Mouse (Mus musculus) MEL (cell line): ENCODE measurements at regions not wholly inside any gene's neighbourhood (a gene's known extent, or its start where the extent isn't known, plus 50 kb on each side); places are given as distances from the start of the nearest gene placed in this dataset.

Source experiments
- DNase-seq: peaks from one replicate; pipeline ENCODE4 v3.0.0; 2011; ENCODE audit warnings: low read depth, low spot score
- H3K27ac ChIP-seq: 2 replicates; pipeline ENCODE4 v1.5.1; 2012; ENCODE audit warnings: low read depth, mild to moderate bottlenecking, control low read depth, low read length, moderate library complexity; ENCODE audit not compliant: control insufficient read depth
- H3K27me3 ChIP-seq, 2 experiments: fragments of 150-350 bp in 1 of 2; sonication (generic) in 1 of 2; 2 replicates each; pipeline ENCODE4 v1.6.1; 2012; ENCODE audit warnings: low read length in 2 of 2, mild to moderate bottlenecking in 2 of 2, improper control_type of control experiment in 1 of 2, moderate library complexity in 1 of 2; ENCODE audit not compliant: insufficient read depth in 2 of 2, control insufficient read depth in 1 of 2
- H3K36me3 ChIP-seq, 2 experiments: 2 replicates each; pipeline ENCODE4 v1.6.1; 2012 to 2014; ENCODE audit warnings: low read length in 2 of 2, improper control_type of control experiment in 1 of 2, inconsistent platforms in 1 of 2, mild to moderate bottlenecking in 1 of 2; ENCODE audit not compliant: insufficient read depth in 2 of 2, control insufficient read depth in 1 of 2
- H3K4me1 ChIP-seq, 2 experiments: fragments of 150-350 bp in 1 of 2; sonication (generic) in 1 of 2; 2 replicates each; pipeline ENCODE4 v1.6.1; 2012; ENCODE audit warnings: low read length in 2 of 2, improper control_type of control experiment in 1 of 2, mild to moderate bottlenecking in 1 of 2; ENCODE audit not compliant: insufficient read depth in 2 of 2, control insufficient read depth in 1 of 2
- H3K4me3 ChIP-seq, 2 experiments: fragments of 150-350 bp in 1 of 2; sonication (generic) in 1 of 2; 2 replicates each; pipeline ENCODE4 v1.5.1; 2012; ENCODE audit warnings: low read depth in 2 of 2, low read length in 2 of 2, mild to moderate bottlenecking in 2 of 2, moderate library complexity in 2 of 2, control low read depth in 1 of 2, improper control_type of control experiment in 1 of 2; ENCODE audit not compliant: control insufficient read depth in 1 of 2, insufficient read depth in 1 of 2
- H3K79me2 ChIP-seq: 2 replicates; pipeline ENCODE4 v1.6.1; 2012; ENCODE audit warnings: mild to moderate bottlenecking, low read length, moderate library complexity; ENCODE audit not compliant: control insufficient read depth, poor library complexity, insufficient read depth
- H3K9ac ChIP-seq: 2 replicates; pipeline ENCODE4 v1.6.1; 2012; ENCODE audit warnings: low read depth, mild to moderate bottlenecking, control low read depth, low read length, moderate library complexity; ENCODE audit not compliant: control insufficient read depth, poor library complexity, severe bottlenecking
- H3K9me3 ChIP-seq: fragments of 150-350 bp; sonication (generic); replicated peaks from 2 replicates; pipeline ENCODE4 v1.6.1; 2012; ENCODE audit warnings: mild to moderate bottlenecking, low read length, improper control_type of control experiment, moderate library complexity; ENCODE audit not compliant: insufficient read depth
- BHLHE40 ChIP-seq: IDR thresholded peaks from 2 replicates; pipeline ENCODE4 v1.6.1; 2012; ENCODE audit warnings: low read depth, mild to moderate bottlenecking, inconsistent platforms, low read length, improper control_type of control experiment, borderline replicate concordance
- CHD1 ChIP-seq: IDR thresholded peaks from 2 replicates; pipeline ENCODE4 v1.6.1; 2012; ENCODE audit warnings: low read depth, mild to moderate bottlenecking, inconsistent platforms, low read length, improper control_type of control experiment
- CHD2 ChIP-seq: IDR thresholded peaks from 2 replicates; pipeline ENCODE4 v1.6.1; 2011; ENCODE audit warnings: low read length, improper control_type of control experiment
- CTCF ChIP-seq, 3 experiments: IDR thresholded peaks in 2 of 3; conservative IDR thresholded peaks in 1 of 3; 2 replicates each; pipeline ENCODE4 v1.5.1; 2011 to 2012; ENCODE audit warnings: low read length in 3 of 3, low read depth in 2 of 3, mild to moderate bottlenecking in 2 of 3, improper control_type of control experiment in 1 of 3, inconsistent platforms in 1 of 3, mixed read lengths in 1 of 3, moderate library complexity in 1 of 3; ENCODE audit not compliant: control insufficient read depth in 1 of 3, insufficient read depth in 1 of 3, poor library complexity in 1 of 3, severe bottlenecking in 1 of 3
- ELF1 ChIP-seq: IDR thresholded peaks from 2 replicates; pipeline ENCODE4 v1.6.1; 2014; ENCODE audit warnings: low read depth, mild to moderate bottlenecking, inconsistent platforms, low read length, improper control_type of control experiment, moderate library complexity
- HCFC1 ChIP-seq: IDR thresholded peaks from 2 replicates; pipeline ENCODE4 v1.6.1; 2012; ENCODE audit warnings: low read depth, mild to moderate bottlenecking, inconsistent platforms, low read length, improper control_type of control experiment, moderate library complexity
- MAZ ChIP-seq: IDR thresholded peaks from 2 replicates; pipeline ENCODE4 v1.6.1; 2012; ENCODE audit warnings: low read depth, mild to moderate bottlenecking, inconsistent platforms, low read length, improper control_type of control experiment
- MEF2A ChIP-seq: IDR thresholded peaks from 2 replicates; pipeline ENCODE4 v1.6.1; 2014; ENCODE audit warnings: low read depth, mild to moderate bottlenecking, inconsistent platforms, low read length, improper control_type of control experiment; ENCODE audit not compliant: poor library complexity, insufficient replicate concordance, severe bottlenecking; ENCODE audit errors: extremely low read depth
- MYB ChIP-seq: IDR thresholded peaks from 2 replicates; pipeline ENCODE4 v1.6.1; 2011; ENCODE audit warnings: mild to moderate bottlenecking, low read depth, low read length, improper control_type of control experiment
- MYC ChIP-seq: IDR thresholded peaks from 2 replicates; pipeline ENCODE4 v1.6.1; 2011; ENCODE audit warnings: low read depth, mild to moderate bottlenecking, low read length, improper control_type of control experiment, moderate library complexity
- POLR2AphosphoS5 ChIP-seq: IDR thresholded peaks from 2 replicates; pipeline ENCODE4 v1.6.1; 2012; ENCODE audit warnings: low read depth, borderline replicate concordance, mild to moderate bottlenecking, inconsistent platforms, low read length, moderate library complexity, mixed read lengths
- RAD21 ChIP-seq: IDR thresholded peaks from 2 replicates; pipeline ENCODE4 v1.6.1; 2011; ENCODE audit warnings: mild to moderate bottlenecking, low read depth, low read length, improper control_type of control experiment
- RCOR1 ChIP-seq: IDR thresholded peaks from 2 replicates; pipeline ENCODE4 v1.6.1; 2012; ENCODE audit warnings: low read depth, mild to moderate bottlenecking, inconsistent platforms, low read length, improper control_type of control experiment
- SIN3A ChIP-seq: IDR thresholded peaks from 2 replicates; pipeline ENCODE4 v1.6.1; 2012; ENCODE audit warnings: low read length, improper control_type of control experiment, inconsistent platforms
- SMC3 ChIP-seq: IDR thresholded peaks from 2 replicates; pipeline ENCODE4 v1.6.1; 2011; ENCODE audit warnings: low read depth, low read length, improper control_type of control experiment
- TCF12 ChIP-seq: IDR thresholded peaks from 2 replicates; pipeline ENCODE4 v1.6.1; 2014; ENCODE audit warnings: low read depth, mild to moderate bottlenecking, inconsistent platforms, low read length, improper control_type of control experiment, moderate library complexity
- UBTF ChIP-seq: IDR thresholded peaks from 2 replicates; pipeline ENCODE4 v1.6.1; 2012; ENCODE audit warnings: low read depth, mild to moderate bottlenecking, inconsistent platforms, low read length, improper control_type of control experiment, moderate library complexity, borderline replicate concordance; ENCODE audit not compliant: insufficient read depth
- USF1 ChIP-seq: IDR thresholded peaks from 2 replicates; pipeline ENCODE4 v1.6.1; 2014; ENCODE audit warnings: low read depth, mild to moderate bottlenecking, inconsistent platforms, low read length, improper control_type of control experiment, moderate library complexity
- ZKSCAN1 ChIP-seq: IDR thresholded peaks from 2 replicates; pipeline ENCODE4 v1.6.1; 2012; ENCODE audit warnings: low read depth, mild to moderate bottlenecking, inconsistent platforms, low read length, improper control_type of control experiment, moderate library complexity
- ZMIZ1 ChIP-seq: IDR thresholded peaks from 2 replicates; pipeline ENCODE4 v1.6.1; 2012; ENCODE audit warnings: low read depth, mild to moderate bottlenecking, inconsistent platforms, low read length, improper control_type of control experiment, moderate library complexity

DNA sequence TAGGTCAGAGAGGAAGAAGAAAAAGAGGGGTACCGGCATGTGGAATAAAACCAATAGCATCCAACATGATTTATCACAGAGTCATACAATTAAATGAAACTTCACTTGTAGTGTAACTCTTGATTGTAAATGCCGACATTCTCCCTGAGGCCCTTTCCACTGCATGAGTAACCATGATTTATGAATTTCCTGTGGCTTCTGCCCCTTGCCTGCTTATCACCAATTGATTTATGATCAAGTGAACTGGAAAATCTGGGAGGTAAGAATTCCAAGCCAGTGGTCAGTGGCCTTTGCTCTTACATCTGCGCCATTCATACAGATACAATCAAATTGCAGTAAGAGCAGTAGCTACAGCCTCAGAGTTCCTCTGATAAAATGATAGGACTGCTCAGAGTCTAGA is 89.8 kb upstream of the Slc4a7 start:
- Histone ChIP-seq H3K36me3 (no peaks in the 10 kb centered on the region), H3K4me1 (no peaks in the 10 kb centered on the region), H3K4me3 (no peak overlapping the region), H3K27ac (no peak overlapping the region), H3K9ac (no peak overlapping the region), H3K79me2 (no peaks in the 10 kb centered on the region)
- DNase-seq = no peak
- TF ChIP-seq MEF2A (no peak), USF1 (no peak), RCOR1 (no peak), SIN3A (no peak), CHD1 (no peak), SMC3 (no peak), ELF1 (no peak), CHD2 (no peak), HCFC1 (no peak), MYB (no peak), CTCF (IDR thresholded peaks at IDR 0.05 in 2 of 3, conservative IDR thresholded peaks at IDR 0.05 in 1 of 3; ENCODE audit: control insufficient read depth in 1 of 3, insufficient read depth in 1 of 3, low read depth in 2 of 3, low read length in 3 of 3, poor library complexity in 1 of 3, severe bottlenecking in 1 of 3) (no peak), POLR2AphosphoS5 (no peak), ZKSCAN1 (no peak), BHLHE40 (no peak), TCF12 (no peak), RAD21 (no peak)
- TF ChIP-seq, all 39 proteins: peak for 0
- no peaks in the 10 kb centered on the region; a peak in 1 of 4 replicates for H3K27me3 ChIP-seq
- H3K9me3 ChIP-seq = no peaks in the 10 kb centered on the region

GRCm38 (mm10) chr14:14620316-14620715 is 81.8 kb upstream of the Slc4a7 start:
- no peak for DNase-seq
- TF ChIP-seq UBTF = no peak
- TF ChIP-seq MYC = no peak
- TF ChIP-seq ZMIZ1 = no peak
- no peak for TF ChIP-seq HCFC1
- TF ChIP-seq CTCF (IDR thresholded peaks at IDR 0.05 in 2 of 3, conservative IDR thresholded peaks at IDR 0.05 in 1 of 3; ENCODE audit: control insufficient read depth in 1 of 3, insufficient read depth in 1 of 3, low read depth in 2 of 3, low read length in 3 of 3, poor library complexity in 1 of 3, severe bottlenecking in 1 of 3) = no peak
- no peak for TF ChIP-seq MAZ
- TF ChIP-seq CHD1 = no peak

More at GRCm38 (mm10) chr14:14620316-14620715, 81.8 kb upstream of the Slc4a7 start:
- H3K27me3 ChIP-seq = no peaks in the 10 kb centered on the region; a peak in 1 of 4 replicates
- H3K4me3 ChIP-seq = no peak overlapping the region
- no peak overlapping the region for H3K9ac ChIP-seq
- H3K4me1 ChIP-seq = no peaks in the 10 kb centered on the region
- H3K36me3 ChIP-seq = no peaks in the 10 kb centered on the region
- no peaks in the 10 kb centered on the region for H3K79me2 ChIP-seq
- no peak overlapping the region for H3K27ac ChIP-seq
- no peaks in the 10 kb centered on the region for H3K9me3 ChIP-seq
